ENCODE assay signal across 14 mouse cellular contexts in genomic region chr12:12317606-12318005, GRCm38 (mm10). TPM values are rescaled to one million over a fixed set of nuclear protein-coding genes. Genes with fewer than 3 reads are reported as not detected.
DNase-seq lines count a peak whose midpoint lies in the region; ATAC-seq and TF ChIP-seq lines count a peak whose summit lies in the region.
"Had no signal": no experiment of that assay in that cellular context is flagged by ENCODE, and none has a peak within 500 bp of the region (broad histone marks: within the 10 kb centered on the region; RNA-seq: fewer than 3 reads in every experiment).

No protein-coding gene starts in this region.

- H3K4me1 ChIP-seq in heart, embryonic 13.5 days, result peaks cover 33% of the 10 kb centered on the region
- H3K4me1 ChIP-seq in lung, embryonic 14.5 days (ENCODE audit: insufficient read depth), result peaks cover 10% of the 10 kb centered on the region
- peaks cover 12% of the 10 kb centered on the region for H3K4me1 ChIP-seq in embryonic facial prominence, embryonic 10.5 days
- 0 out of 2 replicates have a peak, but pooled peaks cover 7% of the 10 kb centered on the region for H3K4me1 ChIP-seq in forebrain, postnatal 0 days (ENCODE audit: insufficient read depth)

- H3K9me3 ChIP-seq in heart, embryonic 13.5 days, result no peaks in the 10 kb centered on the region
- no peaks in the 10 kb centered on the region for H3K9me3 ChIP-seq in lung, embryonic 14.5 days (ENCODE audit: low read depth, low read length)
- no peaks in the 10 kb centered on the region for H3K9me3 ChIP-seq in embryonic facial prominence, embryonic 10.5 days
- no peaks in the 10 kb centered on the region for H3K9me3 ChIP-seq in forebrain, postnatal 0 days (ENCODE audit: low read length)
- H3K9me3 ChIP-seq: limb, embryonic 13.5 days had no signal

- H3K27ac ChIP-seq in heart, embryonic 13.5 days (replicated peaks), result peak overlapping the region; percentile 72; the same call in 1 of the 2 replicates
- peak overlapping the region; percentile 61; the same call in 1 of the 2 replicates for H3K27ac ChIP-seq in lung, embryonic 14.5 days (ENCODE audit: low read depth)
- 0 out of 2 replicates have a peak overlapping the region, but pooled peaks have one; percentile 54 for H3K27ac ChIP-seq in embryonic facial prominence, embryonic 10.5 days (replicated peaks)
- H3K27ac ChIP-seq in forebrain, postnatal 0 days (ENCODE audit: low read depth, low read length), result peak overlapping the region; percentile 41
- H3K27ac ChIP-seq: limb, embryonic 13.5 days had no signal

- ATAC-seq in heart, embryonic 13.5 days (ENCODE audit: extremely low read depth, insufficient number of reproducible peaks, low FRiP score, low TSS enrichment), result no peak
- no peak for ATAC-seq in lung, embryonic 14.5 days (ENCODE audit: insufficient read depth)
- no peak for ATAC-seq in forebrain, postnatal 0 days
- ATAC-seq: liver, postnatal 0 days had no signal

- no peaks in the 10 kb centered on the region for H3K27me3 ChIP-seq in heart, embryonic 13.5 days (replicated peaks)
- H3K27me3 ChIP-seq in lung, embryonic 14.5 days (ENCODE audit: insufficient read depth, low read length), result no peaks in the 10 kb centered on the region
- H3K27me3 ChIP-seq in embryonic facial prominence, embryonic 10.5 days (replicated peaks; ENCODE audit: low read depth, poor library complexity, severe bottlenecking), result no peaks in the 10 kb centered on the region
- no peaks in the 10 kb centered on the region for H3K27me3 ChIP-seq in forebrain, postnatal 0 days (ENCODE audit: insufficient read depth, low read length)
- H3K27me3 ChIP-seq: limb, embryonic 13.5 days had no signal

- 66% methylated on average over 7 of the region's 7 CpGs for WGBS in heart, embryonic 13.5 days
- 68% methylated on average over 7 of the region's 7 CpGs for WGBS in lung, embryonic 14.5 days
- WGBS in embryonic facial prominence, embryonic 10.5 days, result 76% methylated on average over 7 of the region's 7 CpGs
- WGBS in forebrain, postnatal 0 days, result 78% methylated on average over 7 of the region's 7 CpGs

- no peaks in the 10 kb centered on the region for H3K36me3 ChIP-seq in heart, embryonic 13.5 days
- H3K36me3 ChIP-seq in lung, embryonic 14.5 days (ENCODE audit: insufficient read depth), result no peaks in the 10 kb centered on the region
- H3K36me3 ChIP-seq in embryonic facial prominence, embryonic 10.5 days (replicated peaks), result no peaks in the 10 kb centered on the region
- 0 out of 2 replicates have a peak, but pooled peaks cover 2% of the 10 kb centered on the region for H3K36me3 ChIP-seq in forebrain, postnatal 0 days (ENCODE audit: insufficient read depth)
- H3K36me3 ChIP-seq: G1E; limb, embryonic 13.5 days had no signal

- no peak for TF ChIP-seq CTCF in lung, embryonic 14.5 days (IDR thresholded peaks at IDR 0.05; ENCODE audit: low read depth)
- no peak for TF ChIP-seq CTCF in forebrain, postnatal 0 days (IDR thresholded peaks at IDR 0.05; ENCODE audit: low read depth)

- H3K4me3 ChIP-seq in heart, embryonic 13.5 days, result no peak overlapping the region
- no peak overlapping the region for H3K4me3 ChIP-seq in lung, embryonic 14.5 days (ENCODE audit: low read depth, low read length)
- no peak overlapping the region for H3K4me3 ChIP-seq in embryonic facial prominence, embryonic 10.5 days
- H3K4me3 ChIP-seq in forebrain, postnatal 0 days (ENCODE audit: low read depth, low read length), result no peak overlapping the region
- H3K4me3 ChIP-seq: erythroblast, embryonic 14.5 days; limb, embryonic 13.5 days had no signal

- no peak overlapping the region for H3K4me2 ChIP-seq in heart, embryonic 13.5 days
- H3K4me2 ChIP-seq in lung, embryonic 14.5 days, result no peak overlapping the region
- H3K4me2 ChIP-seq in forebrain, postnatal 0 days (ENCODE audit: low read depth), result no peak overlapping the region
- H3K4me2 ChIP-seq: limb, embryonic 13.5 days had no signal

- no peak for DNase-seq in heart, adult 18-20 months
- no peak for DNase-seq in lung, embryonic 14.5 days
- no peak for DNase-seq in lung, postnatal 36 days
- no peak for DNase-seq in embryonic facial prominence, embryonic 10.5 days (ENCODE audit: low spot score)
- no peak for DNase-seq in forebrain, postnatal 0 days
- no peak for DNase-seq in spleen, adult 12 weeks (ENCODE audit: low spot score)
- DNase-seq in urinary bladder, postnatal 4 days (ENCODE audit: low spot score in 2 of 2), result no peak
- DNase-seq: liver, postnatal 0 days; spleen, adult 18-20 months had no signal

- H3K9ac ChIP-seq in heart, embryonic 13.5 days, result peak overlapping the region; percentile 69
- H3K9ac ChIP-seq in lung, embryonic 14.5 days, result no peak overlapping the region
- H3K9ac ChIP-seq in forebrain, postnatal 0 days, result no peak overlapping the region
- H3K9ac ChIP-seq: limb, embryonic 13.5 days; liver, postnatal 0 days had no signal

RNA-seq across cellular contexts. Expression of gene Fam49a, which starts 55.7 kb away (rescaled TPM):
- 27.8 and 29.0 TPM in 2 replicates for polyA plus RNA-seq in heart, embryonic 13.5 days (2015; fragmentation: Nextera tagmentation; extraction: Ambion mirVana)
- 10 to 100 TPM; 11.2 to 12.2 TPM for total RNA-seq in heart, adult 18-20 months (2021)
- 14.9 and 17.9 TPM in 2 replicates for polyA plus RNA-seq in lung, embryonic 14.5 days (2014; fragmentation: Nextera tagmentation; extraction: Ambion mirVana)
- polyA plus RNA-seq in embryonic facial prominence, embryonic 10.5 days (2016; fragmentation: Nextera tagmentation; extraction: Ambion mirVana), result 6.3 and 6.4 TPM in 2 replicates
- 202 and 242 TPM in 2 replicates for total RNA-seq in forebrain, postnatal 0 days (2014; rRNA removed)
- 120 and 127 TPM in 2 replicates for polyA plus RNA-seq in forebrain, postnatal 0 days (2015; fragmentation: Nextera tagmentation; extraction: Ambion mirVana)
- polyA plus RNA-seq: C2C12, G1E had no signal
